Mouse (Mus musculus) 3T3-L1 (cell line): ENCODE measurements around the gene Yjefn3.

Source experiments
- DNase-seq: peaks from one replicate; pipeline ENCODE4 v3.0.0-alpha.2; 2015; ENCODE audit warnings: low read depth, low spot score

The Yjefn3 gene

DNA sequence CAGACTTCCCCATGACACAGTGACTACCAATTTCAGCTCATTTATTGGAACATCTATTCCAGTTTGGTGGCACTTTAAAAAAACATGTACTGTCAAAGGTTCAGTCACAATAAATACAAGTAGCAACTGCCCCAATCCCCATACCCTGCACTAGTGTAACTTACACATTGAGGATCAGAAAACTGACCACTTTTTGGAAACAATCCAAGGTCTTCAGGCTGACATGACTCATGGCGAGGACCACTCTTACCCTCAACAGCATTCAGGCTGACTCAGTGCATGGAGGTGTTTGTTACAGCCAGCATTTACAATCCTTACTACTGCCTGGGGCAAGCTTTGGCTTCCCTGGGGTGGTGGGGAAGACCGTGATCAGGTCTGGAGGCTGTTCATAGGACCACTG lies 4.6 kb upstream of the Yjefn3 start:
- DNase-seq = peak; percentile 70

DNA sequence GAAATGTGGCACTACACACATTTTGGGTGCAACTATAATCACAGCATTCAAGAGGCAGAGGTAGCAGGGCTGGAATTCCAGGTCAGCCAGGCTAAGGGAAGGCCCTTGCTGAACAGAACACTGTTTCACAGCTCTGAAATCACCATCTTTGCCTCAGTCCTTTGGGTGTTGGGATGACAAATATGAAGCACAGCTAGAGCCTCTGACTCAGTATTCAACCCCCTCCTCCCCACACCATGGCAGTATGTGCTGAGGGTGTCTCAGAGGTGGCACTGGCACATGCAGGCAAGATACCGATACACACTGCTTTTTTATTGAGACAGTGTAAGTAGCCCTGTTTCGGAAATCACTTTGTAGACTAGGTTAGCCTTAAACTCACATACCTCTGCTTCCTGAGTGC lies 3.7 kb upstream of the Yjefn3 start:
- DNase-seq = peak; percentile 52

- no peak for DNase-seq
Measured at GRCm38 (mm10) chr8:69904096-69904495, 1.6 kb upstream of the Yjefn3 start.

GRCm38 (mm10) chr8:69903063-69903542 lies 591 bp upstream of the Yjefn3 start:
- DNase-seq = peak; percentile 99

GRCm38 (mm10) chr8:69901484-69902162 lies 889 bp downstream of the Yjefn3 start:
- DNase-seq = peak; percentile 98

- peak; percentile 42 for DNase-seq
Measured at GRCm38 (mm10) chr8:69900895-69901451, 1.5 kb downstream of the Yjefn3 start.

- no peak for DNase-seq
Measured at GRCm38 (mm10) chr8:69899876-69900275, 2.6 kb downstream of the Yjefn3 start.

- DNase-seq = no peak
Measured at GRCm38 (mm10) chr8:69897857-69898256, 4.7 kb downstream of the Yjefn3 start.

GRCm38 (mm10) chr8:69895772-69896451 lies 6.6 kb downstream of the Yjefn3 start:
- DNase-seq = no peak

DNA sequence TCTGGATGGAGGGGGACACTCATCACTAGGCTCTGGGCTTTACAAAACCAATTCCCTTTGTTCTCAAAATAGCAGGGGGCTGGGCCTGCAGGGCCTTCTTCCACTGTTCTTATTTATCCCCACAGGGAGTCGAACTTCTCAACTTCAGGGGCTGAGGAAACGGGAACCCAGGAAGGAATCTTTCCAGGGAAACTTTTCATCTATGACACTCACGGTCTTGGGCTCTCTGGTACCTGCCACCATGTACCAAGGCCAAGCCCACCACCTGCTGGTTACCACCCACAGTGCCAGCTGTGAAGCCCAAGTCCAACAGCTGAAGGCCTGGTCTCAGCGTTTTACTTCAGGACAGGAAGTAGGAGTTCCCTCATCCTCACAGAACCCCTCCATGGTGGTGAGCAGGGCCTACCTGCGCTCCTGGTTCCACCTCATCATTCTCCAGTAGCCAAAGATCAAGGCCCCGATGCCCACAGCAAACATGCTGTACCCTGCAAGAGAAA lies 7.6 kb downstream of the Yjefn3 start:
- no peak for DNase-seq

- DNase-seq = peak; percentile 72
Measured at GRCm38 (mm10) chr8:69893863-69894262, 8.6 kb downstream of the Yjefn3 start.

DNA sequence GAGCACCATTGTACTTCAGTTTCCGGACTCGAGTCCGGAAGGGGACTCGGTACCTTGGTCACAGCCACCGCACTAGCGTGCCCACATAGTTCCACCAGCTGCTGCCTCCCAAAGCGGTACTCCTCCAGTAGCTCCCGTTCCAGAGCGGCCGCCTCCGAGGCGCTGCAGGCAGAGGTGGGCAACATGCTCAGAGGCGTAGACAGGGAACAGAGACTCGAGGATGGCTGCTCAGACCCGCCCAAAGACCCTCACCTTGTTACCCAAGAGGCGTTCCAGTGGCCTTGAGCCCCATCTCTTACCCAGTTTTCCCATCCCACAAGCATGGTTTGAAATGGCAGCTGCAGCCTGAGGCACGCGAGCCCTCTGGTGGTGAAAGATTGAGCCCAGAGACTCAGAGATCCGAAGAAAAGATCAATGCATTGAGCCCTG lies 11.7 kb downstream of the Yjefn3 start:
- peak; percentile 43 for DNase-seq

DNA sequence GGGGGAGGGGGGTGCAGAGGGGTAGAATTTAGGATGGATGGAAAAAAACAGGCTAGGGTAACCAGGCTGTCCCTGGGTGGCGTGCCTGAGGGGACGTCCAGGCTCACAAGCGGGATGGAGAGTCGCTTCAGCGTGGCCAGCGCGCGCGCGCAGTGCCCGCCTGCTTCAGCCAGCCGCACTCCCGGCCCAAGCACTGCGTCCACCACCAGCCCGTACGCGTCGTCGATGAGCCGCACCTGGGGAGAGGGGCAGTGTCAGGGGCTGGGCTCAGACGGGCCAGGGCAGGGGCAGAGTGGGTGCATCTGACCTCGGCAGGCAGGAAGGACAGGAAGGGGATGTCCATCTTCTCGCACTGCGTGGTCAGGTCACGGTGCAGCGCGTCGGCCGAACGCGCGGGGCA lies 13.6 kb downstream of the Yjefn3 start:
- no peak for DNase-seq

DNA sequence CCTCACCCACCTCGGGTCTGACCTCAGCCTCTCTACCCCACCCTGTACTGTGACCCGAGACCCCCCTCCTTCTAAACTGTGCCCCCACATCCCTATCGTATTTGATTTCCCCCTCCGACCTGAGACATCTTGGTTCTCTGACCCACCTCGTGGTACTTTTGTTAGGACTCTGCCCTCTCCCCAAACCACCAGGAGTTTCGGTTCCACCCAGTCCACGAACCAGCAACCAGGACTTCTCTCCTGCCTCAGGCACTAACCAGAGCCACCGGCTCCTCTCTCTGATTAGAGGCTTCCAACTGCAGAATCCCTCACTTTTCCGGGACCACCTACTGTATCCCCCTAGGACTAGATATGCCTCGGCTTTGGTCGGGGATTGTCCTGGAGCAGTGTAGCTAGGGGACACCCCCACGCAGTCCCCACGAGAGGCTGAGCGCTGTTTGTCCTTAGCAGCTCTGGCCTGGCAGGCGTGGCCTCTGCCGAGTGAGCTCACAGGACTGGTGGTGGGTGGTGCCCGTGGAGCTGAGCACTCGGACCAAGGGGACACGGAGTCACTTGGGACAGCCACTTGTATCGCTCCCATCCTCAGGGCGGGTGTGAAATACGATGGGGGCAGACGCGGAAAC lies 14.2 kb downstream of the Yjefn3 start:
- no peak for DNase-seq

- DNase-seq = no peak
Measured at GRCm38 (mm10) chr8:69887289-69888243, 14.9 kb downstream of the Yjefn3 start, which contains the start of gene Cilp2. Cilp2 (minus strand) TSS chr8:69887687.

DNA sequence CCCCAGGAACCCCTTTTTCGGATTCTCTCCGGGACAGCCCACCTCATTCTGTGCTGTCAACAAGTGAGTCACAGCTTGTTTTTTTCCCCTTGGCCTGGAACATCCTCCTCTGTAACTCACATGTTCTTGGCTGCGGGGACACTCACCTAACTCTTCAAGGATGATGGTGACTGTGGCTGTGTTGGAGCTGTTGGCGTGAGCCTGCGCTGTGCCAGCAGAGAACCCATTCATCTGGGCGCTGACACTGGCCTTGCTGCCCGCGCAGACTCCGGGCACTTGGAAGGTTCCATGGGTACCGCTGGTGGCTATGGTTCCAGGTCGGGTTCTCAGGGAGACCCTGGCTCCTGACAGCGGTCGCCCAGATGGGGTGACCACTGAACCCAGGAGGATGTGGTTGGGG lies 18.4 kb downstream of the Yjefn3 start:
- DNase-seq = no peak

DNA sequence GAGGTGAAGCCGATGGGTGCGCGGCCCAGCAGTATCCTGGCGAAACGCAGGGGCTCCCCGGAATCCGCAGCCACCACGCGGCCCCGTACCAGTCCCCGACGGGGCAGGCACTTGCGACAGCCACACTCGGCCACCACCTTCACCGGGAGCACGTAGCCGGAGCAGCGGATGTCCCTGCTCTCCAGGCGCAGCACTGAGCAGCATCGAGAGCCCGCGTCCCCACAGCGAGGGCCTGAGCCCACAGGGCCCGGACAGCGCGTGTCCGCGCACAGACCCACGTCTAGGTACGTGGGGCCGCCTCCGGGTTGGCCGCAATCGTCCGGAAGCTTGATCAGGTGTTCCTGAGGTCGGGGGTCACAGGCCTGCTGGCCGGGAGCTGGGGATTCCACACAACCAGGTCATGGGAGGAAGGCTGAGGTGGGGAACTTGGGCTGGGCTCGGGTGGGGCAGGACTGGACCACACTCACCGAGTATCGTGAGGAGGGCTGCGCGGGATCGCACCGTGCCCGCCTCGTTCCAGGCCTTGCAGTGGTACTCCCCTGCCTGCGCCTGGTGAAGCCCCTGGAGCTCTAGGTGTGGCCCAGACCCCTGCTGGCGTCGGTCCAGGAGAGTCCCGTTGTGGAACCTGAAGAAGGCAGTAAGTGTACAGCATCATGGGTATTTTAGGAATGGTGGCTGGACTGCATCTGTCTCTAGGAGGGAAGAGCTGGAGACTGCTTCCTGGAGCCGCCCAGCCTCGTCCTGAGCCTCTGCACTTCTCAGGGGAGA lies 19.5 kb downstream of the Yjefn3 start:
- no peak for DNase-seq

DNA sequence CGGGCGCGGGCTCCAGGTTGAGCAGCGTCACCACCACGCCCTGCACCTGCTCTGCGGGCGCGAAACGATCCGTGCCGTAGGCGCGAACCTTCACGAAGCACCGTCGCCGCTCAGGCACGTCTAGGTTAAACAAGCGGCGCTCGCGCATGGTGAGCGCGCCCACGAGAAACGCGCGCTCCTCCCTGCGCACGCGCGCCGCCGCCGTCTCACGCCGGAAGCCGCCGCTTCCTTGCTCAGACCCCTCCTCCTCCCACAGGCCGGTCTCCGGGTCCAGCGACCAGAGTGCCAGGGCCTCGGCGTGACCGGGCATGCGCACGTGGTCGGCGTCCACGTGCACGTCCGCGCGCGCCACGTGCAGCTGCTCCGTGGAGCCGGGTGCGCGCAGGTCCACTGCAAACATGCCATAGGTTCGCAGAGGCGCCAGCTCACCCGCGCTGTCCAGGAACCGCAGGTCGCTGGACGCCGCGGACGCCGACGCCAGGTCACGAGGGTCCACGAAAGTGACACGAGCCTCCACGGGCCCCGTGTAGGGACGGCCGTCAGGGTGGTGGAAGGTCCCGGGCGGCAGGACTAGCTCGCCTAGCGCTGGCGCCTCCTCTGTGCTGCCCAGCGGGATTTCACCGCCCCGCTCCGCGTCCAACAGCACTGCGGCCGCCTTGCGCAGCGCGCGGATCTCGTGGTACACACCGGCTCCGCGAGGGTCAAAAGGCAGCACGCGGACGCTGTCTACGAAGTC lies 20.3 kb downstream of the Yjefn3 start:
- DNase-seq = no peak

DNA sequence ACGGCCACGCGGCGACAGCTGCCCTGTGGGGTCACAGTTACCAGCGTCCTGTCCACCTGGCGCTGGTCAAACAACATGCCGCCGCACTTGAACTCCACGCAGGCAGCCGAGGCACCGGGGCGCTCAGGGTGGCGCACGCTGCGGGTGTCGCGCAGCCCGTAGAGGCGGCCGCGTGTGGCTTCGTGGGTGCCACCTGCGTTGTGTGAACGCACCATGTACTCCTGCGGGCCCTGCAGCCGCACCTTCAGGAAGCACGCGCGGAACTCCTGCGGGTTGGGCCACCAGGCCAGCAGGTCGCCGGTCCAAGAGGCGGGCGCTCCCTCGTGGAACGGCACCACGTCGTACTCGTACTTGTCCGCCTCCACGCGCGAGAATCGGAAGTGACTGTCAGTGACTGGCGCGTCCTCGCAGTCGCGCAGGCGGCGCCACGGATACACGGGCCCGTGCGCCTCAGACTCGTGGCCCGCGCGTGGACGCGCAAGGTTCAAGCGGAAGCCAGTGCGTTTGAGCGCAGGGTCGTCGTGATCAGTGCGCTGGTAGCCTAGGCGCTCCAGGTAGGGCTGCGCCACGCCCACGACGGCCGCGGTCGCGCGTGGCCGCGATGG lies 21.1 kb downstream of the Yjefn3 start:
- DNase-seq = no peak
